Mouse (Mus musculus) heart, postnatal 14 days (tissue): ENCODE results near the gene Gtf2h3. TPM values are rescaled to one million over a fixed set of nuclear protein-coding genes. Genes with fewer than 3 reads are reported as not detected.
"Not testable (repeated sequence)": the region's sequence is repeated elsewhere in the genome, so short reads cannot be mapped to it uniquely, and the experiment has no call there.

ENCODE experiments used
- DNase-seq, 2 experiments: peaks; one replicate each; pipeline ENCODE4 v3.0.0; 2021 to 2022
- intact Hi-C: fragments of 180-260 bp; cut with DNase I; formaldehyde crosslinking; loops from one replicate; pipeline ENCODE4 v1.15.1; 2025
- long read RNA-seq, 2 experiments: library from polyadenylated mRNA; stranded (forward); transcript quantifications; one replicate each; pipeline ENCODE4 v2.0.0; 2021
- total RNA-seq, 2 experiments: library from RNA; stranded (reverse); gene quantifications; 2 replicates each; pipeline ENCODE4 v1.2.3; 2021

Gene Gtf2h3
- 10 to 100 TPM; 20.2 to 22.1 TPM for total RNA-seq
- long read RNA-seq, experiment 1, transcript Gtf2h3-201 (13 exons, 2,672 nt): major isoform, 46 of 51 reads
- long read RNA-seq, experiment 1, partial matches to known transcripts: 4 of 51 reads
- long read RNA-seq, experiment 1, other reads (novel, unspliced or antisense): 1 of 51 reads
- long read RNA-seq, experiment 2, transcript Gtf2h3-201 (13 exons, 2,672 nt): major isoform, 33 of 48 reads
- long read RNA-seq, experiment 2, partial matches to known transcripts: 6 of 48 reads
- long read RNA-seq, experiment 2, other reads (novel, unspliced or antisense): 9 of 48 reads

- intact Hi-C loops: no loop called here
Measured at GRCm38 (mm10) chr5:124578633-124579317, at the start of gene Gtf2h3, which contains the start of gene Eif2b1. Gene Gtf2h3 (plus strand): TSS chr5:124579140. Gene Eif2b1 (minus strand): TSS chr5:124579131.

GRCm38 (mm10) chr5:124529191-124529651, 49.7 kb upstream of the Gtf2h3 start:
- peak in 1 of 2 experiments; percentile 37 for DNase-seq
- intact Hi-C loops: no loop called here

More at GRCm38 (mm10) chr5:124578633-124579317, at the start of gene Gtf2h3, which contains the start of gene Eif2b1:
- DNase-seq: peak; percentile 94 to 98

- intact Hi-C loops: loop anchor here (2.0 kb wide), 2 partner anchors 31 to 45 kb away; no protein-coding TSS in a partner anchor
- peak in 1 of 2 experiments; percentile 35 for DNase-seq
Measured at GRCm38 (mm10) chr5:124529697-124530096, 49.2 kb upstream of the Gtf2h3 start.

GRCm38 (mm10) chr5:124530655-124531582, 48.0 kb upstream of the Gtf2h3 start, which contains the start of gene Rilpl1:
Gene Rilpl1 (minus strand): TSS chr5:124531391.
- intact Hi-C loops: loop anchor here (2.0 kb wide), 2 partner anchors 32 to 46 kb away; no protein-coding TSS in a partner anchor

GRCm38 (mm10) chr5:124531583-124531930, 47.4 kb upstream of the Gtf2h3 start:
- intact Hi-C loops: loop anchor here (2.0 kb wide), 2 partner anchors 33 to 47 kb away; no protein-coding TSS in a partner anchor

More at GRCm38 (mm10) chr5:124530655-124531582, 48.0 kb upstream of the Gtf2h3 start, which contains the start of gene Rilpl1:
- DNase-seq: peak; percentile 91 to 92

GRCm38 (mm10) chr5:124532451-124532850, 46.5 kb upstream of the Gtf2h3 start:
- DNase-seq: no peak
- intact Hi-C loops: no loop called here

More at GRCm38 (mm10) chr5:124531583-124531930, 47.4 kb upstream of the Gtf2h3 start:
- DNase-seq: no peak

GRCm38 (mm10) chr5:124535016-124535415, 43.9 kb upstream of the Gtf2h3 start:
- no peak for DNase-seq
- intact Hi-C loops: no loop called here

- intact Hi-C loops: no loop called here
Measured at GRCm38 (mm10) chr5:124536776-124537175, 42.2 kb upstream of the Gtf2h3 start.

GRCm38 (mm10) chr5:124538813-124539792, 39.8 kb upstream of the Gtf2h3 start:
- DNase-seq: peak; percentile 65 to 75
- intact Hi-C loops: loop anchor here (2.0 kb wide), 1 partner anchor 106 kb away; no protein-coding TSS in a partner anchor

More at GRCm38 (mm10) chr5:124536776-124537175, 42.2 kb upstream of the Gtf2h3 start:
- peak; percentile 72 to 75 for DNase-seq

GRCm38 (mm10) chr5:124539905-124540304, 39.0 kb upstream of the Gtf2h3 start:
- intact Hi-C loops: loop anchor here (2.0 kb wide), 2 partner anchors 61 to 107 kb away; partner anchors contain the start of gene Rilpl2
- DNase-seq: no peak

- DNase-seq: peak; percentile 96 to 97
- intact Hi-C loops: loop anchor here (2.0 kb wide), 1 partner anchor 62 kb away; the partner anchor contains the start of gene Rilpl2
Measured at GRCm38 (mm10) chr5:124540383-124540786, 38.6 kb upstream of the Gtf2h3 start, which contains the start of gene Tmed2. Gene Tmed2 (plus strand): TSS chr5:124540695.

- intact Hi-C loops: loop anchor here (2.0 kb wide), 1 partner anchor 62 kb away; the partner anchor contains the start of gene Rilpl2
- peak; percentile 77 to 83 for DNase-seq
Measured at GRCm38 (mm10) chr5:124540905-124541601, 37.9 kb upstream of the Gtf2h3 start.

GRCm38 (mm10) chr5:124541602-124541973, 37.4 kb upstream of the Gtf2h3 start:
- intact Hi-C loops: loop anchor here (2.0 kb wide), 1 partner anchor 63 kb away; the partner anchor contains the start of gene Rilpl2
- DNase-seq: no peak

- DNase-seq, intact Hi-C loops: not testable (repeated sequence)
Measured at GRCm38 (mm10) chr5:124550737-124551136, 28.2 kb upstream of the Gtf2h3 start.

- intact Hi-C loops: not testable (repeated sequence)
Measured at GRCm38 (mm10) chr5:124551349-124552093, 27.4 kb upstream of the Gtf2h3 start.

GRCm38 (mm10) chr5:124552094-124552472, 26.9 kb upstream of the Gtf2h3 start:
- DNase-seq: no peak
- intact Hi-C loops: no loop called here

More at GRCm38 (mm10) chr5:124551349-124552093, 27.4 kb upstream of the Gtf2h3 start:
- DNase-seq: not testable (repeated sequence)
